Mouse (Mus musculus) embryonic facial prominence, embryonic 13.5 days (tissue): ENCODE measurements at regions not wholly inside any gene's neighbourhood (a gene's known extent, or its start where the extent isn't known, plus 50 kb on each side); places are given as distances from the start of the nearest gene placed in this dataset.
A peak's percentile ranks its signal among the peaks of the same experiment; 100 is the strongest.

Source experiments
- ATAC-seq: fragments of 200-750 bp; cut with Nextera tagmentation; 2 replicates; pipeline ENCODE4 v1.8.0; 2017; ENCODE audit warnings: low read depth; ENCODE audit not compliant: insufficient number of reproducible peaks, insufficient read depth, low FRiP score, low TSS enrichment
- H3K27ac ChIP-seq: fragments of 300-500 bp; sonication (generic); 2 replicates; pipeline ENCODE4 v1.5.1; 2015; ENCODE audit warnings: moderate library complexity, mild to moderate bottlenecking, inconsistent platforms
- H3K27me3 ChIP-seq: fragments of 300-500 bp; sonication (generic); 2 replicates; pipeline ENCODE4 v1.6.1; 2015; ENCODE audit warnings: mild to moderate bottlenecking, inconsistent platforms
- H3K36me3 ChIP-seq: fragments of 300-500 bp; sonication (generic); 2 replicates; pipeline ENCODE4 v1.6.1; 2015; ENCODE audit warnings: mild to moderate bottlenecking, inconsistent platforms
- H3K4me1 ChIP-seq: fragments of 300-500 bp; sonication (generic); 2 replicates; pipeline ENCODE4 v1.6.1; 2015; ENCODE audit warnings: inconsistent platforms
- H3K4me2 ChIP-seq: fragments of 300-500 bp; sonication (generic); 2 replicates; pipeline ENCODE4 v1.6.1; 2015; ENCODE audit warnings: moderate library complexity, mild to moderate bottlenecking, inconsistent platforms
- H3K4me3 ChIP-seq: fragments of 300-500 bp; sonication (generic); 2 replicates; pipeline ENCODE4 v1.5.1; 2015; ENCODE audit warnings: mild to moderate bottlenecking, inconsistent platforms
- H3K9ac ChIP-seq: fragments of 300-500 bp; sonication (generic); 2 replicates; pipeline ENCODE4 v1.6.1; 2015; ENCODE audit warnings: mild to moderate bottlenecking, inconsistent platforms
- H3K9me3 ChIP-seq: fragments of 300-500 bp; sonication (generic); 2 replicates; pipeline ENCODE4 v1.6.1; 2016; ENCODE audit warnings: inconsistent platforms
- WGBS: fragments of 180-500 bp; shearing (Covaris S2); methylation state at CpG from one replicate; pipeline ENCODE4 v1.1.7; 2015; ENCODE audit warnings: mixed read lengths; 5-methylcytosine and 5-hydroxymethylcytosine counted together

GRCm38 (mm10) chr13:84345791-84346511 lies 123.9 kb downstream of the Tmem161b start:
- Histone ChIP-seq H3K9me3 (no peaks in the 10 kb centered on the region), H3K9ac (no peak overlapping the region), H3K27me3 (peaks cover 77% of the 10 kb centered on the region), H3K36me3 (no peaks in the 10 kb centered on the region), H3K4me1 (peaks cover 14% of the 10 kb centered on the region), H3K4me3 (no peak overlapping the region), H3K27ac (no peak overlapping the region), H3K4me2 (peak overlapping the region; percentile 12; the same call in 1 of the 2 replicates)
- WGBS, result 2% methylated on average over 30 of the region's 30 CpGs
- no peak for ATAC-seq

GRCm38 (mm10) chr13:84346569-84346968 lies 124.5 kb downstream of the Tmem161b start:
- ATAC-seq, result no peak
- peaks cover 14% of the 10 kb centered on the region for H3K4me1 ChIP-seq
- H3K4me3 ChIP-seq, result no peak overlapping the region
- H3K4me2 ChIP-seq, result no peak overlapping the region
- H3K36me3 ChIP-seq, result no peaks in the 10 kb centered on the region
- WGBS, result 11% methylated on average over 2 of the region's 2 CpGs
- H3K27me3 ChIP-seq, result peaks cover 71% of the 10 kb centered on the region
- H3K9ac ChIP-seq, result no peak overlapping the region
- no peaks in the 10 kb centered on the region for H3K9me3 ChIP-seq
- H3K27ac ChIP-seq, result no peak overlapping the region

- peaks cover 63% of the 10 kb centered on the region for H3K27me3 ChIP-seq
Observed at GRCm38 (mm10) chr13:84347181-84347913, 125.3 kb downstream of the Tmem161b start.

GRCm38 (mm10) chr13:84347914-84348700 lies 126.0 kb downstream of the Tmem161b start:
- peak overlapping the region; percentile 47 for H3K4me3 ChIP-seq
- WGBS, result under 1% methylated on average over 34 of the region's 34 CpGs
- H3K27ac ChIP-seq, result 0 out of 2 replicates have a peak overlapping the region, but pooled peaks have one; percentile 11
- H3K36me3 ChIP-seq, result no peaks in the 10 kb centered on the region
- H3K9me3 ChIP-seq, result no peaks in the 10 kb centered on the region
- peaks cover 60% of the 10 kb centered on the region for H3K27me3 ChIP-seq
- H3K4me2 ChIP-seq, result peak overlapping the region; percentile 78
- peak; percentile 94 for ATAC-seq
- H3K4me1 ChIP-seq, result peaks cover 14% of the 10 kb centered on the region
- peak overlapping the region; percentile 53 for H3K9ac ChIP-seq

More at GRCm38 (mm10) chr13:84347181-84347913, 125.3 kb downstream of the Tmem161b start:
- WGBS, result 2% methylated on average over 21 of the region's 21 CpGs
- H3K4me1 ChIP-seq, result peaks cover 14% of the 10 kb centered on the region
- H3K9ac ChIP-seq, result no peak overlapping the region
- H3K27ac ChIP-seq, result no peak overlapping the region
- no peaks in the 10 kb centered on the region for H3K36me3 ChIP-seq
- H3K9me3 ChIP-seq, result no peaks in the 10 kb centered on the region
- H3K4me3 ChIP-seq, result peak overlapping the region; percentile 47
- peak overlapping the region; percentile 78 for H3K4me2 ChIP-seq
- peak; percentile 39; the same call in 1 of the 2 replicates for ATAC-seq

- Histone ChIP-seq H3K27me3 (peaks cover 55% of the 10 kb centered on the region), H3K9me3 (no peaks in the 10 kb centered on the region), H3K4me3 (peak overlapping the region; percentile 47), H3K4me1 (peaks cover 14% of the 10 kb centered on the region), H3K4me2 (peak overlapping the region; percentile 78), H3K27ac (0 out of 2 replicates have a peak overlapping the region, but pooled peaks have one; percentile 11), H3K9ac (peak overlapping the region; percentile 53), H3K36me3 (no peaks in the 10 kb centered on the region)
- under 1% methylated on average over 9 of the region's 9 CpGs for WGBS
- no peak for ATAC-seq
Observed at GRCm38 (mm10) chr13:84348701-84348975, 126.5 kb downstream of the Tmem161b start.

GRCm38 (mm10) chr13:84349001-84349720 lies 127.1 kb downstream of the Tmem161b start:
- H3K4me1 ChIP-seq, result peaks cover 14% of the 10 kb centered on the region
- WGBS, result under 1% methylated on average over 23 of the region's 23 CpGs
- peak overlapping the region; percentile 78 for H3K4me2 ChIP-seq
- peak overlapping the region; percentile 47 for H3K4me3 ChIP-seq
- H3K27ac ChIP-seq, result 0 out of 2 replicates have a peak overlapping the region, but pooled peaks have one; percentile 11
- no peaks in the 10 kb centered on the region for H3K9me3 ChIP-seq
- ATAC-seq, result no peak
- peaks cover 49% of the 10 kb centered on the region for H3K27me3 ChIP-seq
- peak overlapping the region; percentile 53 for H3K9ac ChIP-seq
- no peaks in the 10 kb centered on the region for H3K36me3 ChIP-seq

GRCm38 (mm10) chr13:84349721-84350040 lies 127.6 kb downstream of the Tmem161b start:
- peak overlapping the region; percentile 47 for H3K4me3 ChIP-seq

GRCm38 (mm10) chr13:84350791-84351190 lies 128.7 kb downstream of the Tmem161b start:
- no peak overlapping the region for H3K4me3 ChIP-seq

More at GRCm38 (mm10) chr13:84349721-84350040, 127.6 kb downstream of the Tmem161b start:
- no peaks in the 10 kb centered on the region for H3K36me3 ChIP-seq
- peaks cover 14% of the 10 kb centered on the region for H3K4me1 ChIP-seq
- H3K9me3 ChIP-seq, result no peaks in the 10 kb centered on the region
- 0 out of 2 replicates have a peak overlapping the region, but pooled peaks have one; percentile 53 for H3K9ac ChIP-seq
- WGBS, result 40% methylated on average over 4 of the region's 4 CpGs
- peaks cover 44% of the 10 kb centered on the region for H3K27me3 ChIP-seq
- no peak for ATAC-seq
- H3K27ac ChIP-seq, result no peak overlapping the region
- H3K4me2 ChIP-seq, result peak overlapping the region; percentile 78

GRCm38 (mm10) chr13:84356455-84356854 lies 134.4 kb downstream of the Tmem161b start:
- Histone ChIP-seq H3K9me3 (no peaks in the 10 kb centered on the region), H3K4me3 (no peak overlapping the region), H3K27ac (no peak overlapping the region), H3K36me3 (no peaks in the 10 kb centered on the region), H3K27me3 (no peaks in the 10 kb centered on the region), H3K4me2 (no peak overlapping the region), H3K4me1 (no peaks in the 10 kb centered on the region), H3K9ac (no peak overlapping the region)
- no peak for ATAC-seq
- 28% methylated on average over 2 of the region's 2 CpGs for WGBS

More at GRCm38 (mm10) chr13:84350791-84351190, 128.7 kb downstream of the Tmem161b start:
- no peak for ATAC-seq
- peaks cover 34% of the 10 kb centered on the region for H3K27me3 ChIP-seq
- no peak overlapping the region for H3K27ac ChIP-seq
- H3K36me3 ChIP-seq, result no peaks in the 10 kb centered on the region
- no peak overlapping the region for H3K9ac ChIP-seq
- peaks cover 14% of the 10 kb centered on the region for H3K4me1 ChIP-seq
- 58% methylated on average over 5 of the region's 5 CpGs for WGBS
- H3K4me2 ChIP-seq, result no peak overlapping the region
- H3K9me3 ChIP-seq, result no peaks in the 10 kb centered on the region

- Histone ChIP-seq H3K27ac (no peak overlapping the region), H3K36me3 (no peaks in the 10 kb centered on the region), H3K27me3 (no peaks in the 10 kb centered on the region), H3K4me1 (no peaks in the 10 kb centered on the region), H3K9ac (no peak overlapping the region), H3K4me2 (no peak overlapping the region), H3K9me3 (no peaks in the 10 kb centered on the region), H3K4me3 (no peak overlapping the region)
- 94% methylated on average over 2 of the region's 2 CpGs for WGBS
- no peak for ATAC-seq
Observed at GRCm38 (mm10) chr13:84360536-84360935, 138.4 kb downstream of the Tmem161b start.

- Histone ChIP-seq H3K9me3 (no peaks in the 10 kb centered on the region), H3K27me3 (no peaks in the 10 kb centered on the region), H3K4me2 (no peak overlapping the region), H3K9ac (no peak overlapping the region), H3K4me1 (no peaks in the 10 kb centered on the region), H3K4me3 (no peak overlapping the region), H3K27ac (no peak overlapping the region), H3K36me3 (no peaks in the 10 kb centered on the region)
- ATAC-seq, result no peak
- WGBS, result 89% methylated on average over 4 of the region's 4 CpGs
Observed at GRCm38 (mm10) chr13:84364069-84364468, 142.0 kb downstream of the Tmem161b start.
